Mouse (Mus musculus) monocyte, adult 5-6 weeks (primary cell): ENCODE data around the gene Cln3. TPM values are rescaled to one million over a fixed set of nuclear protein-coding genes. Genes with fewer than 3 reads are reported as not detected.
A peak's percentile ranks its signal among the peaks of the same experiment; 100 is the strongest.

Source experiments
- ATAC-seq: fragments of 153-309, 156-312 bp; replicated peaks from 2 replicates; pipeline ENCODE4 v1.8.0; 2017; ENCODE audit warnings: mild to moderate bottlenecking; ENCODE audit not compliant: low TSS enrichment, insufficient number of reproducible peaks, severe bottlenecking, poor library complexity, low FRiP score
- total RNA-seq: library from RNA; stranded (forward); fragments of 200-1000, 200-491, 200-594 nt; gene quantifications from 3 replicates; pipeline ENCODE4 v1.2.3, GENCODE M21; 2017

Cln3 gene
- total RNA-seq, 1 experiment from 2014 or later = 74.9 TPM

GRCm38 (mm10) chr7:126537820-126538585 is 47.6 kb downstream of the Cln3 start:
- no peak for ATAC-seq

GRCm38 (mm10) chr7:126536466-126536865 is 49.2 kb downstream of the Cln3 start:
- ATAC-seq = no peak

- no peak for ATAC-seq
These were observed 49.9 kb downstream of the Cln3 start for GRCm38 (mm10) chr7:126535766-126536165.

- no peak for ATAC-seq
These were observed 52.2 kb downstream of the Cln3 start for GRCm38 (mm10) chr7:126533434-126533833.

- ATAC-seq = peak; percentile 71; the same call in 1 of the 2 replicates
These were observed 57.4 kb downstream of the Cln3 start for GRCm38 (mm10) chr7:126528166-126528577.

GRCm38 (mm10) chr7:126523316-126523715 is 62.3 kb downstream of the Cln3 start:
- ATAC-seq = no peak

Other genes starting within 250 kb of the Cln3 start
- gene Lat, start 216.2 kb downstream of the Cln3 start, total RNA-seq = 14.9 to 47.4 TPM (median 19.3 TPM) in 3 replicates
- gene Spns1, start 208.4 kb downstream of the Cln3 start, total RNA-seq = 10.4 to 11.6 TPM (median 10.7 TPM) in 3 replicates
- 9.6 to 13.0 TPM (median 9.7 TPM) in 3 replicates for gene Nfatc2ip, start 189.1 kb downstream of the Cln3 start, total RNA-seq
- gene Cd19, start 170.9 kb downstream of the Cln3 start, total RNA-seq = 49.1 to 63.4 TPM (median 61.8 TPM) in 3 replicates
- gene Rabep2, start 157.1 kb downstream of the Cln3 start, total RNA-seq = 37.8 to 61.5 TPM (median 58.5 TPM) in 3 replicates
- 0.10 to 0.58 TPM (median 0.32 TPM) in 3 replicates for gene Atp2a1, start 122.7 kb downstream of the Cln3 start, total RNA-seq
- gene Sh2b1, start 110.4 kb downstream of the Cln3 start, total RNA-seq = 9.4 to 32.9 TPM (median 15.4 TPM) in 3 replicates
- gene Tufm, start 98.5 kb downstream of the Cln3 start, total RNA-seq = 18.0 to 32.9 TPM (median 25.4 TPM) in 3 replicates
- 23.4 to 73.3 TPM (median 30.7 TPM) in 3 replicates for gene Atxn2l, start 82.4 kb downstream of the Cln3 start, total RNA-seq
- 127 to 175 TPM (median 140 TPM) in 3 replicates for gene Eif3c, start 19.4 kb downstream of the Cln3 start, total RNA-seq
- gene Apobr, start 875 bp downstream of the Cln3 start, total RNA-seq = 124 to 141 TPM (median 133 TPM) in 3 replicates
- 8.3 to 10.4 TPM (median 9.8 TPM) in 3 replicates for gene Il27, start 9.1 kb upstream of the Cln3 start, total RNA-seq
- gene Nupr1, start 45.0 kb upstream of the Cln3 start, total RNA-seq = 212 to 314 TPM (median 272 TPM) in 3 replicates
- 37.5 to 42.9 TPM (median 42.9 TPM) in 3 replicates for gene Sgf29, start 63.5 kb upstream of the Cln3 start, total RNA-seq
- gene Sult1a1, start 90.6 kb upstream of the Cln3 start, total RNA-seq = 1.2 to 4.9 TPM in 2 of 3 replicates, not detected in the other
- gene Bola2, start 109.6 kb upstream of the Cln3 start, total RNA-seq = 68.4 to 80.5 TPM (median 78.3 TPM) in 3 replicates
- 3.0 to 6.2 TPM (median 6.1 TPM) in 3 replicates for gene Slx1b, start 110.0 kb upstream of the Cln3 start, total RNA-seq
- 1,450 to 2,051 TPM (median 1,984 TPM) in 3 replicates for gene Coro1a, start 122.0 kb upstream of the Cln3 start, total RNA-seq
- gene Mapk3, start 173.8 kb upstream of the Cln3 start, total RNA-seq = 40.9 to 55.3 TPM (median 48.6 TPM) in 3 replicates
- 18.3 to 26.4 TPM (median 23.7 TPM) in 3 replicates for gene Gdpd3, start 180.5 kb upstream of the Cln3 start, total RNA-seq
- gene Ypel3, start 191.1 kb upstream of the Cln3 start, total RNA-seq = 139 to 175 TPM (median 161 TPM) in 3 replicates
- gene Tbx6, start 195.7 kb upstream of the Cln3 start, total RNA-seq = 2.0 to 3.8 TPM (median 2.2 TPM) in 3 replicates
- gene Ppp4c, start 206.7 kb upstream of the Cln3 start, total RNA-seq = 235 to 253 TPM (median 240 TPM) in 3 replicates
- 12.6 TPM in 1 of 3 replicates, not detected in the others for gene Fam57b, start 211.9 kb upstream of the Cln3 start, total RNA-seq
- gene 4930451I11Rik, start 245.8 kb upstream of the Cln3 start, total RNA-seq = not detected in 3 replicates